Mouse (Mus musculus): ENCODE results near the gene Oas1d. TPM values are rescaled to one million over a fixed set of nuclear protein-coding genes. Genes with fewer than 3 reads are reported as not detected.
"Not testable (repeated sequence)": the region's sequence is repeated elsewhere in the genome, so short reads cannot be mapped to it uniquely, and the experiment has no call there.

The Oas1d gene
- polyA plus RNA-seq (2015; fragmentation: Nextera tagmentation; extraction: Ambion mirVana), result 0.18 TPM in 1 of 2 replicates, not detected in the other

GRCm38 (mm10) chr5:120914204-120914603, at the start of gene Oas1d:
Oas1d (plus strand) TSS chr5:120914536.
- H3K36me3 ChIP-seq; H3K9ac ChIP-seq (replicated peaks); H3K9me3 ChIP-seq; H3K27ac ChIP-seq (replicated peaks); H3K27me3 ChIP-seq; H3K4me1 ChIP-seq; H3K4me3 ChIP-seq; H3K4me2 ChIP-seq (replicated peaks); ATAC-seq (replicated peaks): not testable (repeated sequence)
- 42% methylated on average over 8 of the region's 8 CpGs for WGBS

GRCm38 (mm10) chr5:120865336-120865860, 48.9 kb upstream of the Oas1d start:
- ATAC-seq (replicated peaks), result no peak
- Histone ChIP-seq H3K27me3 (no peaks in the 10 kb centered on the region), H3K9ac (replicated peaks) (no peak overlapping the region), H3K4me1 (no peaks in the 10 kb centered on the region), H3K9me3 (no peaks in the 10 kb centered on the region), H3K36me3 (no peaks in the 10 kb centered on the region), H3K27ac (replicated peaks) (no peak overlapping the region), H3K4me3 (no peak overlapping the region), H3K4me2 (replicated peaks) (no peak overlapping the region)
- 82% methylated on average over 3 of the region's 3 CpGs for WGBS

- no peak for ATAC-seq (replicated peaks)
- H3K27ac ChIP-seq (replicated peaks), result no peak overlapping the region
- 76% methylated on average over 7 of the region's 7 CpGs for WGBS
- no peaks in the 10 kb centered on the region for H3K9me3 ChIP-seq
- no peak overlapping the region for H3K4me2 ChIP-seq (replicated peaks)
- H3K27me3 ChIP-seq, result no peaks in the 10 kb centered on the region
- H3K4me1 ChIP-seq, result no peaks in the 10 kb centered on the region
- no peak overlapping the region for H3K4me3 ChIP-seq
- H3K36me3 ChIP-seq, result no peaks in the 10 kb centered on the region
- H3K9ac ChIP-seq (replicated peaks), result no peak overlapping the region
Measured at GRCm38 (mm10) chr5:120869436-120870015, 44.8 kb upstream of the Oas1d start.

- ATAC-seq (replicated peaks), result no peak
- no peak overlapping the region for H3K4me3 ChIP-seq
- H3K4me1 ChIP-seq, result no peaks in the 10 kb centered on the region
- no peak overlapping the region for H3K27ac ChIP-seq (replicated peaks)
- H3K9ac ChIP-seq (replicated peaks), result no peak overlapping the region
- H3K36me3 ChIP-seq, result no peaks in the 10 kb centered on the region
- no peak overlapping the region for H3K4me2 ChIP-seq (replicated peaks)
- WGBS, result 68% methylated on average over 3 of the region's 3 CpGs
- no peaks in the 10 kb centered on the region for H3K27me3 ChIP-seq
- no peaks in the 10 kb centered on the region for H3K9me3 ChIP-seq
Measured at GRCm38 (mm10) chr5:120870081-120870480, 44.3 kb upstream of the Oas1d start.

GRCm38 (mm10) chr5:120870782-120871181, 43.6 kb upstream of the Oas1d start:
- Histone ChIP-seq H3K27ac (replicated peaks) (no peak overlapping the region), H3K4me3 (no peak overlapping the region), H3K4me2 (replicated peaks) (no peak overlapping the region), H3K9ac (replicated peaks) (no peak overlapping the region), H3K36me3 (no peaks in the 10 kb centered on the region), H3K9me3 (no peaks in the 10 kb centered on the region), H3K27me3 (no peaks in the 10 kb centered on the region), H3K4me1 (no peaks in the 10 kb centered on the region)
- no peak for ATAC-seq (replicated peaks)
- 79% methylated on average over 7 of the region's 7 CpGs for WGBS

GRCm38 (mm10) chr5:120871469-120871868, 42.9 kb upstream of the Oas1d start:
- Histone ChIP-seq H3K9me3 (no peaks in the 10 kb centered on the region), H3K4me3 (no peak overlapping the region), H3K9ac (replicated peaks) (no peak overlapping the region), H3K4me2 (replicated peaks) (no peak overlapping the region), H3K4me1 (no peaks in the 10 kb centered on the region), H3K27ac (replicated peaks) (no peak overlapping the region), H3K36me3 (no peaks in the 10 kb centered on the region), H3K27me3 (no peaks in the 10 kb centered on the region)
- 61% methylated on average over 2 of the region's 2 CpGs for WGBS
- no peak for ATAC-seq (replicated peaks)

GRCm38 (mm10) chr5:120876839-120877238, 37.5 kb upstream of the Oas1d start:
- not testable (repeated sequence) for H3K4me1 ChIP-seq; H3K9ac ChIP-seq (replicated peaks); H3K27ac ChIP-seq (replicated peaks); ATAC-seq (replicated peaks); H3K27me3 ChIP-seq; H3K9me3 ChIP-seq; H3K4me2 ChIP-seq (replicated peaks); H3K36me3 ChIP-seq; H3K4me3 ChIP-seq
- WGBS, result 74% methylated on average over 2 of the region's 3 CpGs

- not testable (repeated sequence) for H3K9ac ChIP-seq (replicated peaks); H3K27me3 ChIP-seq; H3K4me3 ChIP-seq; H3K4me1 ChIP-seq; H3K27ac ChIP-seq (replicated peaks); ATAC-seq (replicated peaks); H3K36me3 ChIP-seq; H3K4me2 ChIP-seq (replicated peaks); H3K9me3 ChIP-seq
- 84% methylated on average over 2 of the region's 2 CpGs for WGBS
Measured at GRCm38 (mm10) chr5:120877407-120877806, 36.9 kb upstream of the Oas1d start.

GRCm38 (mm10) chr5:120878803-120879202, 35.5 kb upstream of the Oas1d start:
- not testable (repeated sequence) for H3K4me2 ChIP-seq (replicated peaks); H3K27me3 ChIP-seq; H3K27ac ChIP-seq (replicated peaks); H3K4me1 ChIP-seq; H3K9me3 ChIP-seq; ATAC-seq (replicated peaks); H3K36me3 ChIP-seq; H3K4me3 ChIP-seq; H3K9ac ChIP-seq (replicated peaks)
- 62% methylated on average over 2 of the region's 2 CpGs for WGBS

- not testable (repeated sequence) for H3K9ac ChIP-seq (replicated peaks); H3K36me3 ChIP-seq; H3K9me3 ChIP-seq; H3K27ac ChIP-seq (replicated peaks); H3K4me1 ChIP-seq; H3K27me3 ChIP-seq; ATAC-seq (replicated peaks); H3K4me2 ChIP-seq (replicated peaks); H3K4me3 ChIP-seq
- 93% methylated on average over 6 of the region's 6 CpGs for WGBS
Measured at GRCm38 (mm10) chr5:120881681-120882080, 32.7 kb upstream of the Oas1d start.

GRCm38 (mm10) chr5:120887413-120887812, 26.9 kb upstream of the Oas1d start, which contains the start of gene Oas1g:
Oas1g (minus strand) TSS chr5:120887613.
- not testable (repeated sequence) for H3K27me3 ChIP-seq; H3K27ac ChIP-seq (replicated peaks); H3K36me3 ChIP-seq; H3K9ac ChIP-seq (replicated peaks); H3K4me3 ChIP-seq; H3K4me1 ChIP-seq; H3K4me2 ChIP-seq (replicated peaks); H3K9me3 ChIP-seq; ATAC-seq (replicated peaks)
- WGBS, result 31% methylated on average over 6 of the region's 9 CpGs

- Histone ChIP-seq H3K27me3 (no peaks in the 10 kb centered on the region), H3K4me1 (no peaks in the 10 kb centered on the region), H3K4me2 (replicated peaks) (no peak overlapping the region), H3K36me3 (no peaks in the 10 kb centered on the region), H3K9ac (replicated peaks) (no peak overlapping the region), H3K27ac (replicated peaks) (no peak overlapping the region), H3K4me3 (no peak overlapping the region), H3K9me3 (no peaks in the 10 kb centered on the region)
- WGBS, result 56% methylated on average over 6 of the region's 6 CpGs
- ATAC-seq (replicated peaks), result no peak
Measured at GRCm38 (mm10) chr5:120887831-120888230, 26.5 kb upstream of the Oas1d start.

GRCm38 (mm10) chr5:120888294-120888815, 26.0 kb upstream of the Oas1d start:
- H3K9me3 ChIP-seq; H3K4me3 ChIP-seq; H3K4me1 ChIP-seq; H3K9ac ChIP-seq (replicated peaks); H3K4me2 ChIP-seq (replicated peaks); ATAC-seq (replicated peaks); H3K36me3 ChIP-seq; H3K27ac ChIP-seq (replicated peaks); H3K27me3 ChIP-seq: not testable (repeated sequence)
- 50% methylated on average over 4 of the region's 4 CpGs for WGBS
